In the genomic region with DNA sequence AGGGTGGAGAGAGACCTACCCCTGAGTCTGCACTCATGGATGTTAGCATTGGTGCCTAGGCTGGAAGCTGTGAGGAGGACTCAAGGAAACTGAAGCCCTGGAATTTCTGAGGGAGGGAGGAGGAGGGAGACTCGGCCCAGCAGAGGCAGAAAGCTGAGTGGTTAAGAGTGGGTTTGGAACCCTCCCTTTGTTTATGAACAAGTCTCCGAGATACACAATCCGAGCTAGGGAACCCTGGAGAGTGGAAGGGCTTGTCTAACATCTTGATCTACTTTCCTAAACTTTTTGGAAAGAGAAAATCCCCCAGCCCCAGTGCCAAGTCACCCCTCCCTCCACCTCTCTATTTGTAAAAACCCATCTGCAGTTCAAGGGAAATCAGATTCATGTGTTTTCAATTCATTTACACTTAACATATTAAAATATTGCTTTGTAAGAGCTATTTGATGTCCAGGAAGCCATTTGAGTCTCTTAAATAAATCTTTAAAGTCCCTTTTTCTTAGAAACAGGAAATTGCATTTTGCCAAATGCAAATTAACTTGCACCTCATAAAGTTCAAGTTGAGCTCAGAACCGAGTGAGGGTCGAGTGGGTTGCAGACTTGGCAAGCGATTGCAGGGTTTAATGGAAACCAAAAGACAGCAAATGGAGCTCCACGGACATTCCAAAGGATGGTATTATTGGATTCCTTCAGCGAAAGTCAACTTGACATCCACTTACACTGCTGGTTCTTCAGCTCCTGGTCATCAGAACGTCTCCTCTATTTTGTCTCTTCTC, we compare ENCODE assay signal across 26 mouse cellular contexts.
A peak's percentile ranks its signal among the peaks of the same experiment; 100 is the strongest.
DNase-seq lines count a peak whose midpoint lies in the region; ATAC-seq and TF ChIP-seq lines count a peak whose summit lies in the region.
"Had no signal": no experiment of that assay in that cellular context is flagged by ENCODE, and none has a peak within 500 bp of the region (broad histone marks: within the 10 kb centered on the region; RNA-seq: fewer than 3 reads in every experiment).

No protein-coding gene starts in this region.

- no peaks in the 10 kb centered on the region for H3K9me3 ChIP-seq in lung, embryonic 15.5 days
- no peaks in the 10 kb centered on the region for H3K9me3 ChIP-seq in embryonic facial prominence, embryonic 13.5 days
- no peaks in the 10 kb centered on the region for H3K9me3 ChIP-seq in limb, embryonic 14.5 days (ENCODE audit: control insufficient read depth, low read length)
- H3K9me3 ChIP-seq: forebrain, embryonic 13.5 days; heart, embryonic 13.5 days; kidney, embryonic 15.5 days; midbrain, embryonic 12.5 days had no signal

- H3K9ac ChIP-seq in lung, embryonic 15.5 days = no peak overlapping the region
- H3K9ac ChIP-seq in embryonic facial prominence, embryonic 13.5 days = no peak overlapping the region
- H3K9ac ChIP-seq in limb, embryonic 14.5 days (ENCODE audit: low read depth, low read length, severe bottlenecking) = no peak overlapping the region
- H3K9ac ChIP-seq: forebrain, embryonic 13.5 days; heart, embryonic 13.5 days; kidney, embryonic 15.5 days; liver, postnatal 0 days; midbrain, embryonic 12.5 days had no signal

- no peak overlapping the region for H3K4me3 ChIP-seq in lung, embryonic 15.5 days
- no peak overlapping the region for H3K4me3 ChIP-seq in embryonic facial prominence, embryonic 13.5 days
- no peak overlapping the region for H3K4me3 ChIP-seq in limb, embryonic 14.5 days (replicated peaks; ENCODE audit: low read length)
- H3K4me3 ChIP-seq: forebrain, embryonic 13.5 days; heart, adult 2 months; heart, embryonic 13.5 days; kidney, embryonic 15.5 days; midbrain, embryonic 12.5 days had no signal

- H3K36me3 ChIP-seq in lung, embryonic 15.5 days = no peaks in the 10 kb centered on the region
- no peaks in the 10 kb centered on the region for H3K36me3 ChIP-seq in embryonic facial prominence, embryonic 13.5 days
- no peaks in the 10 kb centered on the region for H3K36me3 ChIP-seq in limb, embryonic 14.5 days (ENCODE audit: control insufficient read depth, insufficient read depth, low read length)
- H3K36me3 ChIP-seq: heart, embryonic 13.5 days; kidney, embryonic 15.5 days; midbrain, embryonic 12.5 days had no signal

- ATAC-seq in lung, embryonic 15.5 days (ENCODE audit: borderline replicate concordance, extremely low read depth, low FRiP score, low TSS enrichment) = peak; percentile 74; the same call in 1 of the 2 replicates
- peak; percentile 83 for ATAC-seq in embryonic facial prominence, embryonic 13.5 days (ENCODE audit: insufficient number of reproducible peaks, insufficient read depth, low FRiP score, low TSS enrichment, low read depth)
- ATAC-seq in limb, embryonic 14.5 days (ENCODE audit: low FRiP score, low read depth) = peak; percentile 88
- ATAC-seq: activated CD4-positive, CD25-positive, alpha-beta regulatory T cell, adult 4 months; forebrain, embryonic 13.5 days; hindbrain, postnatal 0 days; liver, postnatal 0 days had no signal

- DNase-seq in lung, postnatal 25 days (ENCODE audit: low spot score) = no peak
- peak; percentile 58 for DNase-seq in forelimb bud, embryonic 11.5 days (ENCODE audit: low read depth, low spot score)
- peak; percentile 87 for DNase-seq in limb, embryonic 14.5 days (ENCODE audit: low spot score)
- no peak for DNase-seq in spleen, postnatal 14 days (ENCODE audit: low spot score in 2 of 2)
- no peak for DNase-seq in left cerebral cortex, adult 9 months (ENCODE audit: low spot score in 2 of 2)
- DNase-seq: adrenal gland, adult 8-10 months; cerebellum, adult 11-12 months; cerebellum, postnatal 25 days; heart, adult 2 months; heart, postnatal 14 days; kidney, adult 11 months; kidney, postnatal 36 days; layer of hippocampus, postnatal 36 days; liver, postnatal 0 days; thymus, adult 2 months; thymus, postnatal 4 days had no signal

- no peak overlapping the region for H3K4me2 ChIP-seq in lung, embryonic 15.5 days
- no peak overlapping the region for H3K4me2 ChIP-seq in embryonic facial prominence, embryonic 13.5 days
- no peak overlapping the region; the same call in 1 of the 2 replicates for H3K4me2 ChIP-seq in limb, embryonic 14.5 days (replicated peaks; ENCODE audit: low read depth, low read length, severe bottlenecking)
- H3K4me2 ChIP-seq: forebrain, embryonic 13.5 days; heart, embryonic 13.5 days; kidney, embryonic 15.5 days; liver, embryonic 11.5 days; midbrain, embryonic 12.5 days had no signal

- H3K27me3 ChIP-seq in lung, embryonic 15.5 days = no peaks in the 10 kb centered on the region
- H3K27me3 ChIP-seq in embryonic facial prominence, embryonic 13.5 days = no peaks in the 10 kb centered on the region
- H3K27me3 ChIP-seq in limb, embryonic 14.5 days (ENCODE audit: control insufficient read depth, insufficient read depth, low read length) = no peaks in the 10 kb centered on the region
- H3K27me3 ChIP-seq: forebrain, embryonic 13.5 days; heart, embryonic 13.5 days; kidney, embryonic 15.5 days; midbrain, embryonic 12.5 days had no signal

- no peaks in the 10 kb centered on the region for H3K4me1 ChIP-seq in lung, embryonic 15.5 days
- H3K4me1 ChIP-seq in embryonic facial prominence, embryonic 13.5 days = peaks cover 19% of the 10 kb centered on the region
- peaks cover 15% of the 10 kb centered on the region for H3K4me1 ChIP-seq in limb, embryonic 14.5 days (ENCODE audit: control insufficient read depth, insufficient read depth, low read length)
- H3K4me1 ChIP-seq: forebrain, embryonic 13.5 days; heart, embryonic 13.5 days; kidney, embryonic 15.5 days; midbrain, embryonic 12.5 days had no signal

- H3K27ac ChIP-seq in lung, embryonic 15.5 days = no peak overlapping the region
- peak overlapping the region; percentile 83 for H3K27ac ChIP-seq in embryonic facial prominence, embryonic 13.5 days
- peak overlapping the region; percentile 52; the same call in 1 of the 2 replicates for H3K27ac ChIP-seq in limb, embryonic 14.5 days (replicated peaks; ENCODE audit: low read depth, low read length)
- H3K27ac ChIP-seq: forebrain, embryonic 13.5 days; heart, adult 2 months; heart, embryonic 13.5 days; hindbrain, postnatal 0 days; kidney, embryonic 15.5 days; midbrain, embryonic 12.5 days; stomach, postnatal 0 days had no signal

- TF ChIP-seq POLR2A in limb, embryonic 14.5 days (IDR thresholded peaks at IDR 0.05; ENCODE audit: borderline replicate concordance, extremely low read depth, insufficient read depth, insufficient read length) = no peak

- 45% methylated on average over 9 of the region's 9 CpGs for WGBS in lung, embryonic 15.5 days
- WGBS in embryonic facial prominence, embryonic 13.5 days = 35% methylated on average over 9 of the region's 9 CpGs
- 24% methylated on average over 9 of the region's 9 CpGs for WGBS in limb, embryonic 14.5 days

Comparison
In these comparisons a context has a peak if more than half of its experiments do, and no peak if none do; other contexts are left out.
1. DNase-seq: peak in forelimb bud, embryonic 11.5 days (single experiment) and limb, embryonic 14.5 days (single experiment); none in lung, postnatal 25 days (single experiment), spleen, postnatal 14 days (0 of 2) and left cerebral cortex, adult 9 months (0 of 2).
2. Peak in every context shown above with its lines, with median percentiles within 50 percentile points of each other: ATAC-seq.